Mouse (Mus musculus) cortical plate, adult 2 months (tissue): ENCODE measurements at regions not wholly inside any gene's neighbourhood (a gene's known extent, or its start where the extent isn't known, plus 50 kb on each side); places are given as distances from the start of the nearest gene placed in this dataset.

Source experiments
- H3K27ac ChIP-seq: fragments of 200-500 bp; 2 replicates; pipeline ENCODE4 v1.5.1; 2012; ENCODE audit warnings: low read length, control low read depth, inconsistent platforms; ENCODE audit not compliant: insufficient read depth
- H3K4me1 ChIP-seq: fragments of 200-500 bp; 2 replicates; pipeline ENCODE4 v1.6.1; 2011; ENCODE audit warnings: low read length; ENCODE audit not compliant: control insufficient read depth, insufficient read depth
- H3K4me3 ChIP-seq: fragments of 200-500 bp; 2 replicates; pipeline ENCODE4 v1.5.1; 2011; ENCODE audit warnings: mild to moderate bottlenecking, low read length, control low read depth; ENCODE audit not compliant: insufficient read depth
- CTCF ChIP-seq: fragments of 200-500 bp; IDR thresholded peaks from 2 replicates; pipeline ENCODE4 v1.5.1; 2011; ENCODE audit warnings: mild to moderate bottlenecking, control low read depth, low read length; ENCODE audit not compliant: insufficient read depth; ENCODE audit errors: extremely low read depth
- POLR2A ChIP-seq: fragments of 200-500 bp; IDR thresholded peaks from 2 replicates; pipeline ENCODE4 v1.6.1; 2011; ENCODE audit warnings: mild to moderate bottlenecking, low read length, control low read depth; ENCODE audit not compliant: insufficient read depth; ENCODE audit errors: extremely low read depth

DNA sequence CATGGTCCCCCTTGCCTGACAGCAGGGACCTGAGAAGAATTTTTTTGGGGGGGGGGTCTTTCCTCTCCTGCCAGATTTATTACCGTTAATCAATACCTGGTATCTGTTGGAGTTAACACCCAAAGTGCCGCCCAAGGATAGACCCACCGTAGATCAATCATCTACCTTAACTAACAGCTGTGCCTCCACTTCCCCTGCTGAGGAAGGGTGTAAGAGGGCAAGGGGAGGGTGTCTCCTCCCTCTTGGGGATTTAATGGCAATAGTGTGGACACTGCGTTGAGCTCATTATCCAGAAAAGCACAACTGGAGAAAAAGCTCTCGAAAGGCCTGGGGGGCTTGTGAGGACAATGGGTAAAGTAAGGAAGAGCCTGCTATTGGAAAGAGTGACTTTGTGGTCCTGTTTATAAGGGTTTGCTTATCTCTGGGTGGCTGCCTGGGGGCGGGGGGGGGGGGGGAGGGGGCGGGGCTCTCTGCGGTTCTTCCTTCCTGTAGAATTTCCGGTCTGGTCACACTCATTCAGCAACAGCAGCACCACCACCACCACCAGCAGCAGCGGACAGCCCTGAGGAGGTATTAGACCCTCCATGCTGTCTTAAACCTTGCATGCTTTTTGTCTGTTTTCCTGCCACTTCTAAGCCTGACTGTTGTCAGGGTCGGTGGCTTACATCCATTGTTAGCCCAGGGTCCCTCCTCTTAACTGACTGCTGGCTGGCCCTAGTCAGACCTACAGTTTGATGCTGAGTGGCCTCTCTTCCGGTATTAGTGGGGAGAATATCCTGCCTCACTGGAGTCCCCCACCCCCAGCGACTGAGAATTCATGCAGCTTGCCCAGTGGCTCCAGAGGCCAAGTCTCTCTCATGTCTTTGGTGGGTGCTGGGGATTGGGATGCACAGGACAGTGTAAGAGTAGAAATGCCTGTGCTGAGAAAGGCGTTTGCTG is 138.0 kb upstream of the Lemd2 start:
- Histone ChIP-seq H3K27ac (no peak overlapping the region), H3K4me1 (no peaks in the 10 kb centered on the region), H3K4me3 (no peak overlapping the region)
- TF ChIP-seq CTCF (no peak), POLR2A (no peak)

DNA sequence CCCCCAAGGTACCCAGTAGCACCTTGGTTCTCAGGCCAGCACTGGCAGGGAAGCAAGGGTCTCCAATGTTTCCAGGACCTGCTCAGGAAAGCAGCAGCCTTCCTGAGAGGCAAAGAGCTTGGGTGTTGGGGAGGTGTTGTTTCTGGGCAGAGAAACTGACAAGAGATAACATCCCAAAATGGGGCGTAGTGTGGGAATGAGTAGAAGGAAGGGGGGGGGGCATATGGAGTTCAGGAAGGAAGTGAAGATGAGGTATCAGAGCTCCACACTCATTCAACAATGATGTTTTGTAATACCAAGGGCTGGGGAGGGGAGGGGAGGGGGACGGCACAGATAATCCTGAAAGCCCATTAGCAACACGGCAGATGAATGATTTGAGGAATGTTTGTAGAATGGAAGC is 135.6 kb upstream of the Lemd2 start:
- TF ChIP-seq CTCF (no peak), POLR2A (no peak)
- Histone ChIP-seq H3K4me3 (no peak overlapping the region), H3K27ac (no peak overlapping the region), H3K4me1 (no peaks in the 10 kb centered on the region)

DNA sequence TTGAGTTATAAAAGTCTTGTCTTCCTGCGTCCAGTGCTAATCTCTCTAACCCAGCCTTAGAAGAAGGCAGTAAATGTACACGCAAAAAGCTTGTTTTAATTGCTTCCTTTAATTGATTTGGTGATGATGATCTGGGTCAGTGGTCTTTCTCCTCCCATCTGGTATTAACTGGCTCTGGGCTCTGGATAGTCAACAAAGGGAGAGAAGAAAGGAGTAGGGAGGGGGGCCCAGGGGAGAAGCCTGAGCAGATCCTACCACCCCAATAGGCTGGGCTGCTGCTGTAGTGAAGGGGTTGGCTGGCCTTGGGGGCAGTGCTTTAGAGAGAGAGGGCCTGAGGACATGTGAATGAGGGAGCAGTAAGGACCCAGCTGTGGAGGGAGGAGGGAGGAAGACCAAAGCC is 135.0 kb upstream of the Lemd2 start:
- Histone ChIP-seq H3K4me3 (no peak overlapping the region), H3K4me1 (no peaks in the 10 kb centered on the region), H3K27ac (no peak overlapping the region)
- TF ChIP-seq POLR2A (no peak), CTCF (no peak)

DNA sequence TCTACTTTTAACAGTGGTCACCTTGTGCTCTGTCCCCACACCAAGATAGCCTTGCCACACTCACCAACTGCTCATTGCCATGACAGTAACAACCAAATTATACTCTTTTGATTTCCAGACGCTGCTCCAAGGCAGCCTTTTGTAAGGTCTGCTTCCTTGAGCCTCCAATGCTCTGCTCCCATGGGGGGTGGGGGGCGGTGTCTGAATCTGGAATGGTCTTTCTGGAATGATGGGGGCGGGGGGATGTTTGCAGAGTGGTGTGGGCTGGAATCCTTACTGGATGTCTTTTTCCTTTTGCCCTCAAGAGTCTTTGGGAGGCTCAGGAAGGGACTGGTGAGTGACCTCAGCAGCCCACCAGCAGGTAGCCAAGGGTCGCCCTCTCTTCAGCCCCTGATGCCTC is 131.4 kb upstream of the Lemd2 start:
- TF ChIP-seq CTCF = no peak
- TF ChIP-seq POLR2A = no peak

DNA sequence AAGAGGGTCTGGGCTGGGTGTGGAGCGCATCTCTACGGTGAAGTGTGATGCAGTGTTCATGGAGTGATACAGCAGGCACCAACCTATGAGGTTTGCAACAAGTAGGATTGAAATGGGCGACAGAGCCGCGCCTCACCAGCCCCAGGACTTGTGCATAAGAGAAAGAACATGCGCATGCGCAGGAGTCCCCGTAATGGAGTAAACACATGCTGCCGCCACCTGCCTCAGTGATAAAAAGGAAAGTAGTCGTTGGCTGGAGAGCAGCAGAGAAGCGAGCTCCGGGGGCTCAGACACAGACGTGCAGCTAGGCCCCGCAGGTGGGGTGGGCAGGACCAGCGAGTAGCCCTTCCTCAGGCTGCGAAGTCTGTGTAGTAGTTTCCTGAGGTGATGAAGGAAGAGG is 129.3 kb upstream of the Lemd2 start:
- no peaks in the 10 kb centered on the region for H3K4me1 ChIP-seq
- H3K4me3 ChIP-seq = no peak overlapping the region
- TF ChIP-seq CTCF (no peak), POLR2A (no peak)

More for the DNA sequence above, 131.4 kb upstream of the Lemd2 start:
- no peaks in the 10 kb centered on the region for H3K4me1 ChIP-seq
- no peak overlapping the region for H3K27ac ChIP-seq
- H3K4me3 ChIP-seq = no peak overlapping the region

DNA sequence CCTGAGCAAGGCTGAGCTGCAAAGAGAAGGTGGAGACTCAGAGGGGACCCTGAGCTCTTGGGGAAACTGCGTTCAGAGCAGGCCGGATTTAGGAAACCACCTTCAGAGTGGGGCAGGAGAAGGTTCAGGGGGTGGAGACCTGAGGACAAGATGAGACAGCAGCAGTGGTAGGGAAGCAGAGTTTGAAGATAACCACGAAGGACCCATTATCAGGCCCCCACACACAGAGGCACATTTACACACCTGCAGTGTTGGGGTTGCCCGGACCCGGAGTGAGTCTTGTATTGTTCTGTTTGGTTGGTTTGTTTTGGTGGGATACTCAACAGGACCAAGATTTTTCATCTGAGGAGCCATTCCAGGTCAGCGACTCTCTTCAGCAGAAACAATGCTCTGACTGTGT is 128.9 kb upstream of the Lemd2 start:
- H3K4me3 ChIP-seq = no peak overlapping the region
- no peak overlapping the region for H3K27ac ChIP-seq
- no peak for TF ChIP-seq POLR2A
- H3K4me1 ChIP-seq = no peaks in the 10 kb centered on the region

More for the DNA sequence above, 129.3 kb upstream of the Lemd2 start:
- H3K27ac ChIP-seq = no peak overlapping the region

DNA sequence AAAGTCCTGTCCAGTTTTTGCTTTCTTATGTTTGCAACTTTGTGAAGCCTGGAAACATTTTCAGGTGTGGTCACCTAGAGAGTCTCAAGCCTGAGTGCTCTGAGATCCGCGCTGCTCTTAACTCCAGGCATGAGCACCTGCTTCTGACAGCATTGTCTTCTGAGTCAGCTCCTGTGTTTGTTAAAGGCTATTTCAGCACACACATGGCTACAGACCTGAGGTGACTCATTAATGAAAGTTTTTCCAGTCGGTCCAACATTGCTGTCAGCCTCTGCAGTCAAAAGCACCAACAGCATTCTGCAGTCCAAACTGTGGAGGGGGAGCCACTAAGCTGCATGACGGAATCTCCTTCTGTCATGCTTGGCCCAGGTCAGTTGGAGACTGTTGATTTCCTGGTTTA is 127.8 kb upstream of the Lemd2 start:
- Histone ChIP-seq H3K27ac (no peak overlapping the region), H3K4me3 (no peak overlapping the region), H3K4me1 (no peaks in the 10 kb centered on the region)
- TF ChIP-seq CTCF (no peak), POLR2A (no peak)

DNA sequence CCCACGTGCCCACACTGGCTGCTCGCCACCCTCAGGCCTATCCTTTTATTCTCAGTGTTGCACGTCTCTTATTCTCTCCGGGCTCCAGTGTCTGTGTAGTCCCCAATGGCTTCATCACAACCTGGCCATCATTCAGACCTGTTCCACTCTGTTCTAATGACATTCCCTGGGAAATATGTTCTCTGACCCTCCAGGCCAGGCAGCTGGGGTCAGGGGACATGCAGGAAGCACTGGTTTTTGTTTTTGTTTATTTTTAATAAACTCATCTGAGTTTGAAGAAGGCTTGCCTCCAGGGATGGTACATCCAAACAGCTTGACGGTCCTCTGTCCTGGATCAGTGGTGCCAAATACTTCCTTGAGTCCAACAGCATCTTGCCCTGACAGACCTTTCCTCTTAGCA is 127.4 kb upstream of the Lemd2 start:
- Histone ChIP-seq H3K27ac (no peak overlapping the region), H3K4me1 (no peaks in the 10 kb centered on the region), H3K4me3 (no peak overlapping the region)
- TF ChIP-seq POLR2A (no peak), CTCF (no peak)

DNA sequence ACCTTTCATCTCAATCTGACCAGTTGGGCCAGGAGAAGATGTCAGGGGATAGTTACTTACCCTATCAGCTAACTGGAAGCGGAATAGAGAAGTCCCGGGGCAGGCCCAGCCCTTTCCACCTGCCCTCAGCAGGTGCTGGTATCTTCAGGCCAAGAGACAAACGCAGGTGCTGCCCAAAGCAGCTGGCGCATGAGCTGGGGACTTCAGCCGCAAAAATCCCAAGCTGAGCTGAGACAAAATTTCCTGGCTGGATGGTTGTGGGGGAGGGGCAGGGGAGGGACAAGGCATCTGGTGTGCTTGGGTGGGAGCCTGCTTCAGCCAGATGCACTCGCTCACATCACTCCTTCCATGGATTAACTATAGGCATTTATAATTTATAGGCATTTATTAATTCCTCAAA is 125.5 kb upstream of the Lemd2 start:
- no peak overlapping the region for H3K4me3 ChIP-seq
- no peak overlapping the region for H3K27ac ChIP-seq
- H3K4me1 ChIP-seq = no peaks in the 10 kb centered on the region
- TF ChIP-seq POLR2A (no peak), CTCF (no peak)

DNA sequence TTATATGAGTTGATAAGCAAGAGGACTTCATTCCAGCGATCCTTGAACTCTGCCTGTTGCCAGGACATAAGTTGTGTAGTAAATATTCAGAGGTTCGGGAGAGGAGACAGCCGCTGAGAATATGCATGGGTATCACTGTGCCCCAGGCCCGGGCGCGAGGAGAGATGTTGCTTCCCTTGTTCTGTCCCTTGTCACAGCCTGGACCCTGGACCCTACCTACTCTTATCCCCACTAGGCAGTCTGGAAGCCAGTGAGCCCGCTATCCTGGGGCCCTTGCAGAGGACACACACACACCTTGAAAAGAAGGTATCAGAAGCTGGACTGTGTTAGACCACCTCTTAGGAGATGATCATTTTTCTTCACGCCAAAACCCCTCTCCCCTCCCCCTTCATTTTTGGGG is 124.9 kb upstream of the Lemd2 start:
- no peak for TF ChIP-seq POLR2A
- Histone ChIP-seq H3K4me1 (no peaks in the 10 kb centered on the region), H3K4me3 (no peak overlapping the region), H3K27ac (no peak overlapping the region)
